Mouse (Mus musculus) lung, postnatal 10 days (tissue): ENCODE results near the gene Eml6.

Experiments
- DNase-seq: peaks from one replicate; pipeline ENCODE4 v3.0.0; 2021

Gene Eml6

DNA sequence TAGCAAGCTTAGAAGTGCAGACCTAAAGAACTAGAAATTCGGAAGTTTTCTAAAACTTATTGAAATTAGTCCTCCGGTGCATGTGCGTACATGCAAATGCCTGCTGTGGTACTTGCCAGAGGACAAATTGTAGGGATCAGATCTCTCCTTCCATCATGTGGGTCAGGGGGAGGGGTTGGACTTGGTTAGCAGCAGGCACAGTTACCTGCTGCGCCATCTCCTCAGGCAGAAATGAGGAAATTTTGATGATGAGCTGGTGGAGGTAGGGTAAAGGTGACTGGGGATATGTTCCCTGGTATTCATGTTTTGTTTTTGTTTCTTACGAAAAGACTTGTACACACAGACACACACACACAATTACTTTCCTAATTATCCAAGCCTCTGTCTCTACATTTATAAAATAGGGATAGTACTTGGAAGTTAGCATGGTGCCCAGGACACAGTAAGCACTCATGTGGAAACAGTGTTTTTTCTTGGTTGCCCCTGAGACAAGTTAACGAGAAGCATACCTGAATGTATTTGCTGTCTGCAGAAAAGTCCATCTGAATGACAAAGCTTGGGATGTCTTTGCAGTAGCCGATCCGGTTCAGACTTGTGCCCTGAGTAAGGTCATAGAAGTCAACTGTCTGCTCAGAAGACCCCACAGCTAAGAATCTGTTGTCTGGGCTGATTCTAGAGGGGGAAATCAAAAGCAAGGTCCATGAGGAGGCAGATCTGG lies 276.9 kb downstream of the Eml6 start:
- no peak for DNase-seq

DNA sequence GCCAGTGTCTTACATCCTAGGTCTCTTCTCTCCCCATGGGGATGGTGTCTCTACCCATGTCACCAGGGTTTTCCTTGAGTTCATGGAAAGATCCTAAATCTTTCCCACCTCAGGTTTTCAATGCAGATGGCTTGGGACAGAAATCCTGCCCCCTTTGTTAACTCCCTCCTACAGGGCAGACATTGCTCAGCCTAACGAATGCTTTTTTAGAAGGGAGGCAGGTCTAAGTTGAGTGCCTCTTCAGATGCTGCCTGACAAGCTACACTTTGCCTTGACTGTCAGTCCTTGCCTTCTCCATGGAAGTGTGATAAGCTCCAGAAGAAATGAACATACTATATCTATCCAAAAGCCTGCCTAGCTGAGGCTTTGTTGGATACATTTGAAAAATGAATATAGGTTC lies 278.0 kb downstream of the Eml6 start:
- DNase-seq: no peak

DNA sequence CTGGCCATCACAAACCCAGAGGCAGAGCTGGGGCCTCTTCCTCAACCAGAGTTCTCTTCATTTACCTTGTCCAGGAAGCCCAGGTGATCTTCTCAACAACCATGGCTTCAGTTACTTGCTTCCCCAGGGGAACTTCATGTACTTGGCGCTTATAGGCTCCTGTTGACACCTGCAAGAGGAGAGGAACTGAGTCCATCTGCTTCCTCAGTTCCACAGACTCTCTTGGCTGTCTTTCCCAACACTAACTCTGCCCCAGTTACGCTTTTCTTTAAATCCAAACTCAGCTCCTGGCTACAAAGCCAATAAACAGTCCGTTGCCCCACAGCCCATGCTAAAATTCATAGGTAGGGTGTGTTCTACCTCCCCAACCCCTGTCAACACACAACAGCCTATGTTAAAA lies 278.5 kb downstream of the Eml6 start:
- DNase-seq: no peak

DNA sequence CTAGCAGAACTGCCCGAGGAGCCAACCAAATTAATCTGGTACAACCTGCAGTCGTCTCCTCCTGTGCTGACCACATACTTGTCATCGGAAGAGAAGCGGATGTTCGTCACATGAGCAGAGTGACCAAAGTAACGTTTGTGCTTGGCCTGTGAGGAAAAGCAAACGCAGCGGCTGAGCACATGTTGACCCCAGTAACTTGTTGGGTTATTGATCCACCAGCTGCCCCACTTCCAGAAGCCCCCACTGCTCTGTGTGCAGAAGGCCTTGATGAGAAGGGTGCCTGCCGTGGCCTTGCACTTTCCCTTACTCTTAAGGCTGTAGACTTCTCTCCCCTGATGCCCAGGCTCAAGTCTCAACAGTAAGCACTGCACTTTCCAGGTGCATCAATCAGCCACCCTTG lies 279.6 kb downstream of the Eml6 start:
- DNase-seq: no peak

DNA sequence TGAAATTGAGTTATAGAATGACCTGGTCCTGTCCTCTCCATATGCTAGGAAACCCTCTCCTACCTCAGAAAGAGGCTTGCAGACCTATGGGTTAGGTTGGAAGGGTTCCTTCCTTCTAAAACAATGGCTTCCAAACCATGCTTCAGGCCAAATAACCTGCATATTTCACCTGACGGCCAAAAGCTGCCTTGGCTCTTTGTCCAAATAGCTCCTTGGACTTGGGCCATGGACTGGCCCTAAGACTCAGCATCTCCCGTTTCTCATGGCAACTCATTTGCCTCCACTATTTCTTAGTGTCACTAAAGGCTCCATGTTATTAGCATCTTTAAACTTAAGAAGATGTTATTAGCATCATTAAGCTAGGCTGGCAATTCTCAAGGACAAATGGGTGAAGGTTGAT lies 280.3 kb downstream of the Eml6 start:
- no peak for DNase-seq

DNA sequence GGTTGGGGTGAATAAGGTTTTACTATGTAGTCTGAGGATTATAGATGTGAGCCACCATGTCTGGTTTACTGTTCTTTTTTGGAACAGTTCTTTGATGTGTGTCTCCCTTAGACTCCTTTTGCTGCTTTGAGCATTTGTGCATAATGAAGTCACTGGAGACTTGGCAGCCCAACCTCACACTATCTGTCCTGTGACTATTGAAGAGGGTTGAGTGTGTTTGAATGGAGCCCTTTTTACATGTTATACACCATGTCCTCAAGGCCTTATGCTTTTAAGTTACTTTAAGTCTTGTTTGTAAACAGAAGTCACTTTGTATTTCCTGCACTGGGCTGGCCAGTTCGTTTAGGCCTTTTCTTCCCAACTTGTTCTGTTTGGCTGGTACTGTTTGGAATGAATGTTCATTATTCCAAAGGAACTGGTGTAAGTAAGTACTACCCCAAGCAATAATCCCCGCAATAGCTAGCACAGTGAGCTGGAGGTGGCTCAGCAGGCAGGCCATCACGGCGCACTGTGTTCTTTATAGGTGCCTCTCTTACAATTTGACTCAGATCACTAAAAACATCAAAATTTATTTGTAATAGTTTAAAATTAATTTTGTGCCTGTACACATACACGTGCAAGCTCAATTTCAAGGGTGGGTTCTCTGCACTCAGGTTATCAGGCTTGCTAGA lies 280.9 kb downstream of the Eml6 start:
- no peak for DNase-seq

DNA sequence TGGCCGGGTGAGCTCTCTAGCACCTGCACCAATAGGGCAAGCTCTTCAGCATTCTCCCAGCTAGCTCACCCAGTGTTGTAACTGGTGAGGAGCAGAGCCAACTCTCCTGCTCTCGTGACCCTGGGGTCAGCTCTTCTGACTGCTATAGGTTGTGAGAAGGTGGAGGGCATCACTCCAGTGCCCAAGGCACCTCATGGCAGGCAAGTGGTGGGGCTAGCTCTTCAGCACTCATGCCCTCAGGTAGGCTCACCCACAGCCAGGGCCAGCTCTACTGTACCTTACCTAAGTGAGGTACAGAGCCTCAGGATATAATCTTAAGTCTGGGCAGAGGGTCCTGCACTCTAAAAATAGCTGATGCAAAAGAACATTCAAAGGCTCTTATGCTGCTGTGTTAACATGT lies 286.1 kb downstream of the Eml6 start:
- no peak for DNase-seq

DNA sequence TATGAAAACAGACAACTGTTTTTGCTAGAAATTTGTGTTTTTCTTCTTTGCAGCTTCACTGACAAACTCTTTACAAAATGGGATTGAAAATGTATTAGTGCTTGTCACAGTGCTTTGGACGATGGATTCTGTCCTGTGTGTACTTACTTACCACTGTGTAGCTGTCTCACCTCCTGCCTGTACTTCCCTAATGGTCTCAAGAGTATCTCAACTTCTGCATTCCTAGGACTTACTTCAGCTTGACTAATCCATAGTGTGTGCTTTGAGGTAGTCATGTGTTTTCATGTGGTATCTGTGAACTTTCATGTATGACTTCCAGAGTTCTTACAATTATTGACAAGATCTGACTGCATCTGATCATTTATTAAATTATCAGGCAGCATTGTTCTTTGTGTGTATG lies 297.9 kb downstream of the Eml6 start:
- no peak for DNase-seq

DNA sequence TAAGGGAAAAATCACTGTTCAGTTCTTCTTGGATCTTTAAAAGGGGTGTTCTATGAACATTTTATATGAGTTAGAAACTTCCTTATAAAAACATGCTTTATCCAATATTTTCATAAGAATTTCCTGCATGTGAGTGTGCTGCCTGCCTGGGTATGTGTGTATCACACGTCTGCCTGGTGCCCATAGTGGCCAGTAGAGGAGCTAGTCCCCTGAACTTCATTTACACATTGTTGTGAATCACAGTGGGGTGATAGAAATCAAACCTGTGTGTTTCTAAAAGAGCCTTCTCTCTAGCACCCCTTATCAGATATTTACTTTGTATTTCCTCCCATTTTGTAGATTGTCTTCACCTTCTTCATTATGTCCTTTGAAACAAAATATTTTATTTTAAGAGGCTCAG lies 300.2 kb downstream of the Eml6 start:
- no peak for DNase-seq

DNA sequence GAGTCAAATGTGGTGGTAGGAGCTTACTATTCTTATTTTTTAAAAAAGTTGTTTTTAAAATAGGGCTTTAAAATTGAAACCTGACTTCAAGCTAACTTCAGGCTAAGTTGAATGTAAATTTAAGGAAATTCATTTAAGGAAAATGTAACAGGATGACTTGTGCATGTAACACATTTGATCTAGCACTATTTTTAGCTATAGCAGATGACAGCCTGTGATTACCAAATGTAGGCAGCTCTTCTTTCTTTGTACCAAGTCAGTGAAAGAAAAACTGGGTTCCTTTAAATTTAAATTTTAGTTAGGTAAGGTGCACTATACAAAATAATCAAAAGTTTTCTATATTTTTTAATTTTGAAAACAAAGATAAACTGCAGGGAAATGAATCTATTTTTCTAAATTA lies 300.7 kb downstream of the Eml6 start:
- DNase-seq: no peak

DNA sequence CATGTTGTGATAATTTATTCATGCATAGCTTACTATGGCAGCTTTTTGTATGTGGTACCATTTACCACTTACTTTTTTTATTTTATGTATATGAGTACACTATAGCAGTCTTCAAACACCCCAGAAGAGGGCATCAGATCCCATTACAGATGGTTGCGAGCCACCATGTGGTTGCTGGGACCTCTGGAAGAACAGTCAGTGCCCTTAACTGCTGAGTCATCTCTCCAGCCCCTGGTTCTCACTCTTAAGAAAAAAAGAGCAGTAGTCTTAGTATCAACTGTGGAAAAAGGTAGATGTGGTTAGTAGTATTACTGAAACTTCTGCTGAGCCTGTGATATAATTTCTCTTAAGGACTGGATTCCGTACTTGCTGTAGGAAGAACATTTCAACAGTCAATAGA lies 301.6 kb downstream of the Eml6 start:
- DNase-seq: no peak

DNA sequence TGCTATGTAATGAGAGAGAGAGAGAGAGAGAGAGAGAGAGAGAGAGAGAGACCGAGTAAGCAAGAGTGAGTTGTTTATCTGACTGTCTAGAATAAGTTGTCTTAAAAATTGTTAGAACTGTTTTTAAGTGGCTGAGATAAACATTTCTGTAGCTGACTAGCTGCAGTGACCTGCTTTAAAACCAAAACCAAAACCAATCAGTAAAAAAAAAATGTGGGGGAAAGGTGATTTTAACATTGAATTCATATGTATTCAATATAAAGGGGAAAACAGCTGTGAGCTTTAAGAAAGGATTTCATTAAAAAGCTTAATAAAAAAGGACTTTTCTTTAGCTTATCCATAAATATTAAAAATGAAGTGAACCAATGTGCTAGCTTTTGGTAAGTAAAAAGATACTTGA lies 306.2 kb downstream of the Eml6 start:
- DNase-seq: no peak

DNA sequence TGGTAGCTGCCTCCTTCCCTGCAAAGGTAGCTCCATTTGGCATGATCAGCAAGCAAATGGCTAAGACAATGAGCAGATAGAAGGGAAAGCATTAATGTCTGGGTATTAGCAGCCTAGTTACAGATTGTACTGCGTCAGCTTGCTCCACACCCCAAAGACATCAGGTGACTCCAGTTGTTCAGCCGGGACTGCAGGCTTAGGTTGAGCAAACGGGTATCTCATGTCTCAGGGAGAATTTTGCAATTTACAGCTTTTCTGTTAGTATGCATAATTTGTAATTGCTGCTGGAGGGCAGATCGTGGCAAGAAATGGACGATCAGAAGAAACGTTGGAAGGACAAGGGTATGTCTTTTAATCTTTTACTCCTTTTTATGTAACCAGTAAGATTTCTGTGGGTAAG lies 307.3 kb downstream of the Eml6 start:
- DNase-seq: peak; percentile 5

DNA sequence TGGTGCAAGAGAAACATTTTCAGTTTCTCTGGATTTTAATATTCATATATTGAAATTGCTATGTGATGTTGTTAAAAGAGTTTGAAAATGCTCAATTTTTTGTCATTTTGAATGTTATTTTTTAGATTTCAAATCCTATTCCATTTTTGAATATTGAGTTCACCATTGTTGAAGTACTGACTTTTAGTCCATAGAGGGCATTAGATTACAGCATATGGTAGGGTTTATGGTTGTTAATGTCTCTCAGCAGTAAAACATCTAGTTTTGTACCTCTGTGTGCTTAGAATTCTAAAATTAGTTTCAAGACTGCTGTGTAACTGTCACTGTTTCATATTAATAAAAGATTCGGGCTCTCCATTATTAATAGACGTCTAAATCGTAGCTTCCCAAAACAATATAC lies 310.3 kb downstream of the Eml6 start:
- DNase-seq: no peak

DNA sequence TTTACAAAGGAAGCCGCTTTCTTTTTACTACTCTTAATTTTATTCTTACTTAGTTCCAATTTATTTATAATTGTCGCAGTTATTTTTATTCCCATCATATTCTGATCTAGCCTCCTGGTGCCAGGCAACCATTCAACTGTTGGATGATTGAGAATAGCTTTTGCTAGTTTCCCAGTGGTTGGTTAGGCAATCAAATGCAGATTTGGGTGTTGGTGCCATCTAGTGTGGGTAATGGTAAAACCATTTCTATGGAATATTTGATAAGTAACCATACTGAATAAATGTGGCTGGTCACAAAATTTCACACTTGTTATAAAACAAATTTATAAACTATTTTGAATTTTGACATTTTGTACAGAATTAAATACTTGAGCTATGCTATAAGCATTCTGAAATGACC lies 311.0 kb downstream of the Eml6 start:
- DNase-seq: peak; percentile 42

DNA sequence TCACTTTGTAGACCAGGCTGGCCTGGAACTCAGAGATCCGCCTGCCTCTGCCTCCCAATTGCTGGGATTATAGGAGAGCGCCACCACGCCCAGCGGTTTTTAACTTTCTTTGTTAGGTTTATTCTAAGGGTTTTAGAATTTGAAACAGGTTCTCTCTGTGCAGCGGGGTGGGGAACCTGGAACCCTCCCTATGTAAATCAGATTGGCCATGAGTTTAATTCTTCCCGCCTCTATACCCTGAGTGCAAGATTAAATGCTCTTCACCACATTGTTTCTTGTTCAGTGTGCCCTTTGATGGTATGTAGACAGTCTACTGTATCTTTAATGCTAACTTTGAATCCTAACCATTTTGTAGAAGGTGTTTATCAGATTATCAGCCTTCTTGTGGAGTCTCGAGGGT lies 311.7 kb downstream of the Eml6 start:
- DNase-seq: no peak

DNA sequence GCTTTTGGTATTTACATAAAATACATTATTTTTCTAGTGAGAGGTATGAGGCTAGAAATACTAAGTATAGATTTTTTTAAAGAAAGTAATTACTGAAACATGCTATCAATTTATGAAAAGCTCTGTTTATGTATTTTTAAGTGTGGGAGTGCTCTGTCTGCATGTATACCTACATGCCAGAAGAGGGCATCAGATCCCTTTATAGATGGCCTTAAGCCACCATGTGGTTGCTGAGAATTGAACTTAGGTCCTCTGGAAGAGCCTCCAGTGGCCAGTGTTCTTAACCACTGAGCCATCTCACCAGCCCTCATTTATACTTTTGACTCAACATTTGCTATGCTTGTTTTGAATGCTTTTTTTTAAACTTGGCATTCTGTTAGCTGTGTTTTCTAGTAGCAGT lies 316.3 kb downstream of the Eml6 start:
- no peak for DNase-seq

DNA sequence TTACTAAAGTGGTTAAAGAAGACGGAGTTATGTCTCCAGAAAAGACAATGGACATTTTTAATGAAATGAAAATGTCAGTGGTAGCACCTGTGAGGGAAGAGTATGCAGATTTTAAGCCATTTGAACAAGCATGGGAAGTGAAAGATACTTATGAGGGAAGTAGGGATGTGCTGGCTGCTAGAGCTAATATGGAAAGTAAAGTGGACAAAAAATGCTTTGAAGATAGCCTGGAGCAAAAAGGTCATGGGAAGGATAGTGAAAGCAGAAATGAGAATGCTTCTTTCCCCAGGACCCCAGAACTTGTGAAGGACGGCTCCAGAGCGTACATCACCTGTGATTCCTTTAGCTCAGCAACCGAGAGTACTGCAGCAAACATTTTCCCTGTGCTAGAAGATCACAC lies 319.0 kb downstream of the Eml6 start:
- DNase-seq: no peak

DNA sequence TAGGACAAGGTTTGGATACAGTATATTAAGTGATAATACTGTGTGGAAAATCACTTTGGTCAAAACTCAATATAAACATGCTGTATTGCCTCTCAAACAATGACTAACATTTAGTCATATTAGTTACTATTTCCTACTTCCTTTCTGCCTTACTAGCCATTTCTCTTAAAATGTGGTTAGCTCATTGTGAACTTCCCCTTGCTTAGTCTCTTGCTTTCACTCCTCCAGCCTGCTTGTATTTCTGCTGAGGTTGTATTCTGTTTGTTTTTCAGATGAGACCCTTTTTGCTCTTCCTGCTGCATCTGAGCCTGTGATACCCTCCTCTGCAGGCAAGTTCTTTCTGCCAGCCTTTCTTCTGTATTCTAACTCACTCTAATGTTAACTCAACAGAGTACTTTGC lies 320.6 kb downstream of the Eml6 start:
- DNase-seq: no peak

DNA sequence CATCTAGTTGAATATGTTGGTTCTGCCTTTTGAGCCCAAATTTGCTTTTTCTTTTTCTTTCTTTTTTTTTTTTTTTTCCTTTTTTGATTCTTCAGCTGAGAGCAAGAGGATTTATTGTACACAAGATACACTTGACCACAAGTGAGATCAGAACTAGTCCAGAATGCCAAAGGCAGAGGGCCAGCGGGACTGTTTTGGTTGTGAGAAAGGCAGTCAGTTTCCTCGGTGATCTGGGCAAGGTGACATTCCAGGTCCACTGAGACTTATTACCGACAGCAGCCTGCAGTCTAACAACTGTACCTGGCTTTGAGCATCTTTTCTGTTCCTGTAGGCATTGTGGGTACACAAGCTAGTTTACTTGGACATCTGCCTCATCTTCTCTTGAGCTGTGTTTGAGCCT lies 323.1 kb downstream of the Eml6 start:
- peak; percentile 11 for DNase-seq

DNA sequence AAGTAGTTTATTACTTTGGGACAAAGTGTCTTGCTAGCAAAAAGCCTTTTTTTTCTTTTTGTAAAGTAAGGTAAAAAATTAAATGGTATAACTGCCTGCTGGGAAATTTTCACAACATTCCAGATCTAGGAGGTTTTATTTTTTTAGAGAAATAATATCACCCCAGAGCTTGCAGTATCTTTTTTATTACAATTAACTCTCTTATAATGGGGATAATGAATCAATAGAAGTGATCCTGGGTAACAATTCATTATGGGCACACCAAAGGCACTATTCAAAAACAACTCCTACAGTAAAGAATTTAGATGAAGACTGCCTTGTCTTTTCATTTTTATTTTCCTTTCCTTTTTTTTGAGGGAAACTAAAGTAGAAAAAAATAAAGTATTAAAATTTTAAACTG lies 331.1 kb downstream of the Eml6 start:
- DNase-seq: no peak

DNA sequence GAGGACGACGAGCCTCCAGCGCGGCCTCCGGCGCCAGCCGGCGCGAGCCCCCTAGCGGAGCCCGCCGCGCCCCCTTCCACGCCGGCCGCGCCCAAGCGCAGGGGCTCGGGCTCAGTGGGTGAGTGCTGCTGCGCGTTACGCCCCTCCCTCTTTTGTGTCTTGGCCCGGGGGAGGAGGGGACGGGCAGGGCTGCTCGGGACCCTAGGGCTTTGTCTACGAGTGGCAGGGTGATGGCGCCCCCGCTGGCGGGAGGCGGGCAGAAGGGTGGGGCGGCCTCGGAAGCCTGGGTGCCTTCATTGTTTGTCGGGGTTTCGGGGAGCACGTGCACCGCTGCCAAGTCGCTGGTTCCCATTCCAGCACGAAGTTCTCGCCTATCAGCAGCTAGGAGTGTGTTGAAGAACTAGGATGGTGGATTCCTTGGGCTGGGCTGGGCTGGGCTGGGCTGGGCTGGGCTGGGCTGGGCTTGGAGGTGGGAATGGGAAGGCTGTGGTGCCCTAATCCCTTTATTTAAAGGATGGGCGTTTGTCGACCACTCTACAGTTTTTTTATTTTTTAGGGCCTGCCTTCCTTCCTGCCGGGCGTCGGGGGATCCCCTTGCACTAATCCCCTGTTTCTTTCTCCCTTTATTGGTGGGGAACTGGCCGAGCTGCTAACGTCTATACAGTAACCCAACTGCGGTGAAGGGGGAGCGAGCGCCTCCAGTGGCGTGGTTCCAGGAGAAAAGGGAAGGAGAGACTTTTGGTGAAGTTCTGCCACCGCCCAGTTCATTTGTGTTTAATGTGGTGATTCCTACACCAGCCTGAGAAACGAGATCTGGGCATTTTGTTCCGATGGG lies 332.0 kb downstream of the Eml6 start:
- peak; percentile 93 for DNase-seq
